Mouse (Mus musculus) heart, postnatal 0 days (tissue): ENCODE data around the gene Zfp28. TPM values are rescaled to one million over a fixed set of nuclear protein-coding genes. Genes with fewer than 3 reads are reported as not detected.
A peak's percentile ranks its signal among the peaks of the same experiment; 100 is the strongest.

Experiments
- ATAC-seq: fragments of 200-750 bp; cut with Nextera tagmentation; 2 replicates; pipeline ENCODE4 v1.8.0; 2017; ENCODE audit warnings: low read depth, moderate number of reproducible peaks, moderate library complexity; ENCODE audit not compliant: insufficient read depth
- DNase-seq: peaks from one replicate; pipeline ENCODE4 v3.0.0-alpha.2; 2016; ENCODE audit warnings: low spot score
- H3K27ac ChIP-seq: fragments of 300-500 bp; sonication (generic); 2 replicates; pipeline ENCODE4 v1.5.1; 2014; ENCODE audit warnings: low read depth, mild to moderate bottlenecking
- H3K27me3 ChIP-seq: fragments of 300-500 bp; sonication (generic); 2 replicates; pipeline ENCODE4 v1.6.1; 2014; ENCODE audit warnings: low read length, mixed read lengths; ENCODE audit not compliant: control insufficient read depth, insufficient read depth
- H3K36me3 ChIP-seq: fragments of 300-500 bp; sonication (generic); replicated peaks from 2 replicates; pipeline ENCODE4 v1.6.1; 2014; ENCODE audit warnings: low read length, mixed read lengths; ENCODE audit not compliant: control insufficient read depth, insufficient read depth
- H3K4me1 ChIP-seq: fragments of 300-500 bp; sonication (generic); 2 replicates; pipeline ENCODE4 v1.6.1; 2014; ENCODE audit warnings: antibody characterized with exemption; ENCODE audit not compliant: control insufficient read depth, insufficient read depth
- H3K4me2 ChIP-seq: fragments of 300-500 bp; sonication (generic); 2 replicates; pipeline ENCODE4 v1.6.1; 2014; ENCODE audit warnings: low read depth, mild to moderate bottlenecking, low read length, moderate library complexity
- H3K4me3 ChIP-seq: fragments of 300-500 bp; sonication (generic); 2 replicates; pipeline ENCODE4 v1.5.1; 2014; ENCODE audit warnings: low read depth, low read length
- H3K9ac ChIP-seq: fragments of 300-500 bp; sonication (generic); replicated peaks from 2 replicates; pipeline ENCODE4 v1.6.1; 2014; ENCODE audit warnings: low read depth, low read length, mixed read lengths
- H3K9me3 ChIP-seq: fragments of 300-500 bp; sonication (generic); replicated peaks from 2 replicates; pipeline ENCODE4 v1.6.1; 2016; ENCODE audit warnings: low read length; ENCODE audit not compliant: control insufficient read depth
- CTCF ChIP-seq: IDR thresholded peaks from 2 replicates; pipeline ENCODE4 v1.5.1; 2016; ENCODE audit warnings: antibody characterized with exemption, control low read depth, low read depth
- EP300 ChIP-seq: IDR thresholded peaks from 2 replicates; pipeline ENCODE4 v1.6.1; 2016; ENCODE audit warnings: antibody characterized with exemption, low read depth
- whole genome bisulfite sequencing: fragments of 180-500 bp; shearing (Covaris S2); extraction: QIAGEN DNeasy Blood & Tissue Kit; methylation state at CpG from one replicate; pipeline ENCODE4 v1.1.7; 2014; 5-methylcytosine and 5-hydroxymethylcytosine counted together
- polyA plus RNA-seq: library from polyadenylated mRNA; unstranded; fragments of >200 nt; fragmentation: Nextera tagmentation; extraction: Ambion mirVana; gene quantifications from 2 replicates; pipeline ENCODE4 v1.2.1, GENCODE M21; 2015
- total RNA-seq: library from RNA; depleted of rRNA; stranded (reverse); fragments of >200 nt; gene quantifications from 2 replicates; pipeline ENCODE4 v1.2.3, GENCODE M21; 2014; ENCODE audit warnings: low replicate concordance; rRNA removed

Zfp28 gene
- total RNA-seq: 2.5 and 5.3 TPM in 2 replicates
- polyA plus RNA-seq: 6.9 and 8.0 TPM in 2 replicates

GRCm38 (mm10) chr7:6383044-6383455 lies at the start of gene Zfp28:
TSS of gene Zfp28 (plus strand) at chr7:6383295.
- DNase-seq (peak; percentile 93), ATAC-seq (peak; percentile 99)
- H3K4me1 ChIP-seq: peaks cover 8% of the 10 kb centered on the region; the same call in 1 of the 2 replicates
- peak within 1 kb of the TSS; percentile 89 for H3K4me2 ChIP-seq
- TF ChIP-seq CTCF (no peak), EP300 (no peak)
- no peaks in the 10 kb centered on the region for H3K27me3 ChIP-seq
- H3K4me3 ChIP-seq: peak within 1 kb of the TSS; percentile 63
- peak within 1 kb of the TSS; percentile 73 for H3K9ac ChIP-seq
- H3K36me3 ChIP-seq: peaks cover 11% of the 10 kb centered on the region; the same call in 1 of the 2 replicates
- H3K9me3 ChIP-seq: no peaks in the 10 kb centered on the region
- peak within 1 kb of the TSS; percentile 57; the same call in 1 of the 2 replicates for H3K27ac ChIP-seq
- WGBS: under 1% methylated on average over 28 of the region's 28 CpGs

DNA sequence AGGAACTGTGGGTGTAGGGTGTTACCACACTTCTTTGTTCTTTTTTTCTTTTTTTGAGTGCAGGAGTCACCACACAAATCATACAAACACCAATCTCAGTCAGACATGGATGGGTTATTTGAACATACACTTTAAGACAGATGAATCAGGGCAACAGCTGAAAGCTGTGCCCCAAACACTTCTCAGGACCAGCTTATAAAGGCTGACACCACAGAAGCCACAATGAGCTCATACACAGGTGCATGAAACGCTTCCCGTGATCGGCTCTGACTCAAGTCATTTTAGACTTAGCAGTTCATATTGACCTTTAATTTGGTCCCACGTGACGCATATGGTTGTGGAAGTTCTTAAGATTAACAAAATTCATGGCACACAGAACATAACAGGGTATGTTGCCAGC lies 43.2 kb upstream of the Zfp28 start:
- DNase-seq: no peak
- H3K9me3 ChIP-seq: no peaks in the 10 kb centered on the region
- ATAC-seq: no peak
- H3K27me3 ChIP-seq: no peaks in the 10 kb centered on the region
- WGBS: 72% methylated on average over 5 of the region's 5 CpGs
- no peak for TF ChIP-seq CTCF
- TF ChIP-seq EP300: no peak
- H3K27ac ChIP-seq: no peak overlapping the region
- no peaks in the 10 kb centered on the region for H3K36me3 ChIP-seq
- H3K4me3 ChIP-seq: no peak overlapping the region
- no peak overlapping the region for H3K4me2 ChIP-seq
- no peaks in the 10 kb centered on the region for H3K4me1 ChIP-seq
- no peak overlapping the region for H3K9ac ChIP-seq

- WGBS: under 1% methylated on average over 26 of the region's 26 CpGs
- no peak within 1 kb of the TSS; the same call in 1 of the 2 replicates for H3K27ac ChIP-seq
Observed at GRCm38 (mm10) chr7:6343501-6344071, 39.5 kb upstream of the Zfp28 start, which contains the start of gene Gm3854. TSS of gene Gm3854 (plus strand) at chr7:6343759.

GRCm38 (mm10) chr7:6344124-6344523 lies 39.0 kb upstream of the Zfp28 start:
- TF ChIP-seq CTCF (no peak), EP300 (no peak)
- 30% methylated on average over 10 of the region's 10 CpGs for WGBS
- DNase-seq (no peak), ATAC-seq (no peak)
- Histone ChIP-seq H3K4me3 (peak overlapping the region; percentile 73), H3K27me3 (no peaks in the 10 kb centered on the region), H3K27ac (no peak overlapping the region), H3K4me2 (peak overlapping the region; percentile 67), H3K4me1 (no peaks in the 10 kb centered on the region), H3K36me3 (no peaks in the 10 kb centered on the region), H3K9ac (0 out of 2 replicates have a peak overlapping the region, but pooled peaks have one; percentile 29), H3K9me3 (no peaks in the 10 kb centered on the region)

More at GRCm38 (mm10) chr7:6343501-6344071, 39.5 kb upstream of the Zfp28 start, which contains the start of gene Gm3854:
- Histone ChIP-seq H3K4me3 (peak within 1 kb of the TSS; percentile 73), H3K9me3 (no peaks in the 10 kb centered on the region), H3K4me1 (no peaks in the 10 kb centered on the region), H3K9ac (peak within 1 kb of the TSS; percentile 29), H3K36me3 (no peaks in the 10 kb centered on the region), H3K4me2 (peak within 1 kb of the TSS; percentile 67), H3K27me3 (no peaks in the 10 kb centered on the region)
- no peak for TF ChIP-seq EP300
- no peak for TF ChIP-seq CTCF
- ATAC-seq (peak; percentile 71), DNase-seq (peak; percentile 26)

DNA sequence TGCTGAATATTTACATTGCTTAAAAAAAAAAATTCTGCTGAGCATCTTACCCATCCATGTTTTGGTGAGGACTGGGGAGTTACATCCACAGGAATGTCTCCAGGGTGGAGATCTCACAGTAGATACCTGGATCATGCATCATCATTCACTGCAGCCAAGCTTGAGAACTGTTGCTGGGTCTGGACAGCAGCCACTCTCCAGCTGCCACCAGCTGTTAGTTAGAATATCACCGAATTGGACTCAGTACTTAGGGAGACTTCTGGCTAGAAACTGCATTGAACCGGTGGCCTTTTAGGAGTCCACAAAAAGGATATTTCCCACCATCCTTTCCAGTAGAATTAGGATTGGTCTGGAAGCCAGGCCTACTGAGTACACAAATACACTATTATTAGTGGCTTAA lies 25.0 kb upstream of the Zfp28 start:
- H3K4me3 ChIP-seq: no peak overlapping the region
- no peak for DNase-seq
- H3K27ac ChIP-seq: no peak overlapping the region
- no peak for ATAC-seq
- no peak for TF ChIP-seq CTCF
- TF ChIP-seq EP300: no peak
- no peaks in the 10 kb centered on the region for H3K36me3 ChIP-seq
- no peak overlapping the region for H3K4me2 ChIP-seq
- H3K9ac ChIP-seq: no peak overlapping the region
- H3K4me1 ChIP-seq: no peaks in the 10 kb centered on the region
- no peaks in the 10 kb centered on the region for H3K27me3 ChIP-seq
- H3K9me3 ChIP-seq: no peaks in the 10 kb centered on the region
- WGBS: 63% methylated on average over 2 of the region's 2 CpGs
